Mouse (Mus musculus) cerebellum, adult 2 months (tissue): Measurements from ENCODE around the gene Sap30l. TPM values are rescaled to one million over a fixed set of nuclear protein-coding genes. Genes with fewer than 3 reads are reported as not detected.

ENCODE experiments used
- DNase-seq, 2 experiments: peaks; one replicate each; pipeline ENCODE4 v3.0.0; 2021
- H3K27ac ChIP-seq: fragments of 200-500 bp; 2 replicates; pipeline ENCODE4 v1.5.1; 2012; ENCODE audit warnings: low read length, control low read depth, inconsistent platforms; ENCODE audit not compliant: insufficient read depth
- H3K27me3 ChIP-seq: fragments of 200-500 bp; 2 replicates; pipeline ENCODE4 v1.6.1; 2012; ENCODE audit warnings: inconsistent platforms, mild to moderate bottlenecking, low read length, moderate library complexity; ENCODE audit not compliant: control insufficient read depth, insufficient read depth
- H3K4me1 ChIP-seq: fragments of 200-500 bp; 2 replicates; pipeline ENCODE4 v1.6.1; 2011; ENCODE audit warnings: low read length; ENCODE audit not compliant: control insufficient read depth, insufficient read depth
- H3K4me3 ChIP-seq: fragments of 200-500 bp; replicated peaks from 2 replicates; pipeline ENCODE3; 2011; ENCODE audit warnings: mild to moderate bottlenecking, low read depth, low read length, control low read depth; ENCODE audit not compliant: insufficient read depth
- CTCF ChIP-seq: fragments of 200-500 bp; IDR thresholded peaks from 2 replicates; pipeline ENCODE4 v1.5.1; 2011; ENCODE audit warnings: low read depth, mild to moderate bottlenecking, control low read depth, low read length, moderate library complexity, borderline replicate concordance; ENCODE audit not compliant: insufficient read depth
- POLR2A ChIP-seq: fragments of 200-500 bp; IDR thresholded peaks from 2 replicates; pipeline ENCODE4 v1.6.1; 2011; ENCODE audit warnings: low read length, control low read depth, borderline replicate concordance; ENCODE audit not compliant: insufficient read depth
- WGBS: fragments of 180-500 bp; shearing (Covaris S2); methylation state at CpG from one replicate; pipeline ENCODE4 v1.1.7; 2018; 5-methylcytosine and 5-hydroxymethylcytosine counted together
- polyA plus RNA-seq: library from polyadenylated mRNA; depleted of rRNA; stranded (reverse); fragments of >200 nt; gene quantifications from 2 replicates; pipeline ENCODE4 v1.2.3, GENCODE M21; 2012

The Sap30l gene
- polyA plus RNA-seq, 1 experiment = 42.6 TPM

- 25% methylated on average over 17 of the region's 18 CpGs for WGBS
- peak; percentile 60 to 66 for DNase-seq
- Histone ChIP-seq H3K4me1 (peaks cover 6% of the 10 kb centered on the region), H3K27me3 (no peaks in the 10 kb centered on the region; the same call in 1 of the 2 replicates), H3K4me3 (no peak overlapping the region), H3K27ac (no peak overlapping the region)
- TF ChIP-seq CTCF (peak; percentile 36; the same call in 1 of the 2 replicates), POLR2A (no peak)
Observed at GRCm38 (mm10) chr11:57786616-57787418, 14.6 kb upstream of the Sap30l start.

GRCm38 (mm10) chr11:57787913-57788312 lies 13.5 kb upstream of the Sap30l start:
- no peak overlapping the region for H3K4me3 ChIP-seq
- H3K27me3 ChIP-seq = no peaks in the 10 kb centered on the region; the same call in 1 of the 2 replicates
- WGBS = 50% methylated on average over 3 of the region's 3 CpGs
- no peak overlapping the region for H3K27ac ChIP-seq
- no peak for TF ChIP-seq POLR2A
- peak; percentile 68 for TF ChIP-seq CTCF
- peaks cover 6% of the 10 kb centered on the region for H3K4me1 ChIP-seq
- DNase-seq = peak in 1 of 2 experiments; percentile 51

- no peak for TF ChIP-seq POLR2A
- no peak for TF ChIP-seq CTCF
- Histone ChIP-seq H3K4me3 (no peak overlapping the region), H3K27me3 (no peaks in the 10 kb centered on the region; the same call in 1 of the 2 replicates), H3K27ac (no peak overlapping the region), H3K4me1 (peaks cover 6% of the 10 kb centered on the region)
- no peak for DNase-seq
- WGBS = 29% methylated on average over 21 of the region's 21 CpGs
Observed at GRCm38 (mm10) chr11:57790866-57791535, 10.4 kb upstream of the Sap30l start.

- TF ChIP-seq CTCF (no peak), POLR2A (no peak)
- no peak for DNase-seq
- 61% methylated on average over 6 of the region's 6 CpGs for WGBS
- H3K4me1 ChIP-seq = no peaks in the 10 kb centered on the region; the same call in 1 of the 2 replicates
- no peaks in the 10 kb centered on the region; the same call in 1 of the 2 replicates for H3K27me3 ChIP-seq
- H3K27ac ChIP-seq = no peak overlapping the region
- no peak overlapping the region for H3K4me3 ChIP-seq
Observed at GRCm38 (mm10) chr11:57795086-57795485, 6.4 kb upstream of the Sap30l start.

- Histone ChIP-seq H3K4me1 (peaks cover 3% of the 10 kb centered on the region), H3K27me3 (no peaks in the 10 kb centered on the region), H3K27ac (no peak overlapping the region), H3K4me3 (no peak overlapping the region)
- WGBS = 61% methylated on average over 9 of the region's 9 CpGs
- DNase-seq = no peak
- TF ChIP-seq POLR2A = no peak
- no peak for TF ChIP-seq CTCF
Observed at GRCm38 (mm10) chr11:57797828-57798227, 3.6 kb upstream of the Sap30l start.

- TF ChIP-seq POLR2A = no peak
- no peak for TF ChIP-seq CTCF
- 92% methylated on average over 10 of the region's 10 CpGs for WGBS
- DNase-seq = no peak
- H3K27me3 ChIP-seq = no peaks in the 10 kb centered on the region
- H3K4me1 ChIP-seq = peaks cover 3% of the 10 kb centered on the region
- no peak overlapping the region for H3K4me3 ChIP-seq
- H3K27ac ChIP-seq = no peak overlapping the region
Observed at GRCm38 (mm10) chr11:57799456-57799855, 2.0 kb upstream of the Sap30l start.

- no peak overlapping the region for H3K27ac ChIP-seq
- H3K4me3 ChIP-seq = peak overlapping the region; percentile 94
- TF ChIP-seq CTCF = no peak
- no peak for TF ChIP-seq POLR2A
- no peak for DNase-seq
- peaks cover 3% of the 10 kb centered on the region for H3K4me1 ChIP-seq
- WGBS = 18% methylated on average over 22 of the region's 22 CpGs
- H3K27me3 ChIP-seq = no peaks in the 10 kb centered on the region
Observed at GRCm38 (mm10) chr11:57800266-57800951, 1.0 kb upstream of the Sap30l start.
